Mouse (Mus musculus) bone marrow, adult 2 months (tissue): ENCODE measurements around the gene Il34.

Experiments used
- CTCF ChIP-seq: fragments of 200-500 bp; IDR thresholded peaks from 2 replicates; pipeline ENCODE4 v1.5.1; 2011; ENCODE audit warnings: low read length, control low read depth; ENCODE audit not compliant: control insufficient read depth, insufficient read depth
- POLR2A ChIP-seq: fragments of 200-500 bp; IDR thresholded peaks from 2 replicates; pipeline ENCODE4 v1.6.1; 2011; ENCODE audit warnings: low read depth, mild to moderate bottlenecking, control low read depth, low read length, borderline replicate concordance; ENCODE audit not compliant: control insufficient read depth

DNA sequence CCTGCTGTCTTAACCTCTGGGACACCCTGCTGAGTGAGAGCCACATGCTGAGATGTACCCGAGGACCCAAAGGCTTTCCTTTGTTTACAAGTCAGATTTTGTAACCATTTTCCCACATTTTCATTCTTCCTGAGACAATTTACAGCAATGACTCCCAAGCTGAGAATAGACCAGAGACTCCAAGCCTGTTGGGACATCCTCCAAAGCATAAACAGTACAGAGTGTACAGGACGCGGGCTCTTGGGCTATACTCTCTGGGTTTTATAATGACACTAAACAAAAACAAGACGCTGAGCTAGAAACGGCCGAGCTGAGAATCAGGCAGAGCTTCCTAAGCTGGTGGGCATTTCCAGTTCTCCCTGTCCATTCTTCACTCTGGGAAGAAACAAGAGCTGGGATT lies 31.0 kb downstream of the Il34 start:
- no peak for TF ChIP-seq CTCF
- TF ChIP-seq POLR2A = no peak
